Mouse (Mus musculus): ENCODE results near the gene Rgs6.

Gene Rgs6

GRCm38 (mm10) chr12:82973771-82974170, 385.7 kb downstream of the Rgs6 start:
- DNase-seq (ENCODE audit: low spot score) = no peak

DNA sequence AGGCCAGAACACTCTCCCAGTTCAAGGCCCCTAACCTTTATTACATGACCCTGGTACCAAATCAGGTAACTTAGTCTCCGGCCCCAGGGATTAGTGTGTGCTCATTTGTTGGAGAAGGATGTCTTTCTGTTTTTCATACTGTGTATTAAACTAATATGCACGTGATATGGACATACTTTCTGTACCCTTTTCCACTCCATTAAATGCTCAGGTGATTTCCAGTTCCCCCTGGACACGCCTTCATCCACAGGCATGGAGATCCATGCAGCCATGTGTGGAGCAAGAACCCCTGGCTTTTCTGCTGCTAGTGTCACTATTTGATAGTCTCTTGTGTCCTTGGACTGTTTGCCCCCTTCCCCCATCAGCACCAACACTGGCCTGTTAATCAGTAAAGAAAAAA, 390.2 kb downstream of the Rgs6 start:
- DNase-seq (ENCODE audit: low spot score) = no peak

DNA sequence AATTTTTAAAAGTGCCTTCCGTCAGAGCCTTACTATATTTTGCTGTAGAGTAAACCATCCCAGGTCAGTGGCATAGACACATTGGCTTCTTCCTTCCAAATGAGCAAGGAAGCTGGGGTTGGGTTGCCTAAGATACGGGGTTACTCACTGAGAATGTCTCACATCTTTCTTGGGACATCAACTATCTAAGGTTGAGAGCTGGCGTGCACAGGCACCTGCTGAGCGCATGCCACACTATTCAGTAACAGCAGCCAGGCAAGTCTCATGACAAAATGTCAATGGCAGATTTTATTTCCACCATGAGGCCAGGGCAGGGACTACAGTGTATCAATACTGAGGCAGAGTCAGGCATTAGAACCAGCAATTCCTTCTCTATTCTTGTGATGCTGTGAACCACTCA, 394.6 kb downstream of the Rgs6 start:
- no peak for DNase-seq (ENCODE audit: low spot score)

DNA sequence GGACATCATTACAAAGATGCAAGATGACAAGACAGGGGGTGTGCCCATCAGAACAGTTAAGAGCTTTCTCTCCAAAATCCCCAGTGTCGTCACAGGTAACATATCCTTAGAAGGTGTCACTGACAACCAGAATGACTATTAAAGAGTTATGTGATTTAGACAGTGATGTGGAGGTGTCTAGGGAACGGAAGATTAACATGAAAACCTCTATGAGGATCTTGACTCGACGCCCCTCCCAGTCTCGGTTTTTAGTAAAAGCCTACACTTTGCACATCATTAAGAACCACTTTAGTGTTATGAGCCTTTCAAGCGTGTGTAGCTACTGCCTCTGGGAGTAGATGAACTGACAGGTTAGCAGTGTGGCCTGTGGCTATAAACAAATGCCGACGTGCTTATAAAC, 397.2 kb downstream of the Rgs6 start:
- no peak for DNase-seq (ENCODE audit: low spot score)

GRCm38 (mm10) chr12:82987661-82988060, 399.6 kb downstream of the Rgs6 start:
- no peak for DNase-seq (ENCODE audit: low spot score)

DNA sequence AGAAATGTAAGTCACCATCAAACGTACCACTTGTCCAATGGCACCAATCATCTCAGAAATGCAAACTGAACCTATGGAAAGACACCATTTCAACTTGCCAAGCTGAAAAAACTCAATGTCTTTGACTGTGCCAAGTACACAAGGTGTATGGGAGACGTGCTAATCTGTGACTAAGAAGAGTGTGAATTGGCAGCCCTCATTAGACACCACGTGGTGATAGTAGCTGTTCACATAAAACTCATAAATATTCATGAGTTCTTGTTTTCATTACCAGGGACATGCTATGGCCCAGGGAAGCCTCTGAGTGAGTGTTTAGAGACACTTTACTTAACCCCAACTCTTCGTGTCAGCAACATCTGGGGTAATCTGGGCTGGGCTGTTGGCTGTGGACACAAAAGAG, 405.8 kb downstream of the Rgs6 start:
- DNase-seq (ENCODE audit: low spot score) = no peak

DNA sequence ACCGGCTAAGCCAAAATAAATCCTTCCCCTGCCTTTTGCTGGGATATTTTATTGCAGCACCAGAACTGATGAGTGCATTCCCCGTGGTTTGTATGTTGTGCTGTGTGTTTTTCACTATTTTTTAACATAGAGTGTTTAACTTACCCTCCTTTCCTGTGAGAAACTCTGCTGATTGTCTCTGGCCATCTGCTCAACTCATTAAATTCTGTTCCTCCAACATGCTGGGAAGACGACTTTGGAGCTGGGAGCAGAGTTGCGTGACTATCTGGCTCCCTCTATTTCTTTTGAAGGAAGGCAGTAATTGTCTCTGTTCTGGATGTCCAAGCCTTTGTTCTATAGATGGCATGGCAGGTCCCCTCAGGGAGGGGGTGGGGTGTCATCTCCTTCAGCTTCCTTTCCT, 408.7 kb downstream of the Rgs6 start:
- no peak for DNase-seq (ENCODE audit: low spot score)

GRCm38 (mm10) chr12:82998682-82999332, 410.7 kb downstream of the Rgs6 start:
- DNase-seq (ENCODE audit: low spot score) = no peak

GRCm38 (mm10) chr12:82999333-83000032, 411.4 kb downstream of the Rgs6 start:
- DNase-seq (ENCODE audit: low spot score) = no peak

DNA sequence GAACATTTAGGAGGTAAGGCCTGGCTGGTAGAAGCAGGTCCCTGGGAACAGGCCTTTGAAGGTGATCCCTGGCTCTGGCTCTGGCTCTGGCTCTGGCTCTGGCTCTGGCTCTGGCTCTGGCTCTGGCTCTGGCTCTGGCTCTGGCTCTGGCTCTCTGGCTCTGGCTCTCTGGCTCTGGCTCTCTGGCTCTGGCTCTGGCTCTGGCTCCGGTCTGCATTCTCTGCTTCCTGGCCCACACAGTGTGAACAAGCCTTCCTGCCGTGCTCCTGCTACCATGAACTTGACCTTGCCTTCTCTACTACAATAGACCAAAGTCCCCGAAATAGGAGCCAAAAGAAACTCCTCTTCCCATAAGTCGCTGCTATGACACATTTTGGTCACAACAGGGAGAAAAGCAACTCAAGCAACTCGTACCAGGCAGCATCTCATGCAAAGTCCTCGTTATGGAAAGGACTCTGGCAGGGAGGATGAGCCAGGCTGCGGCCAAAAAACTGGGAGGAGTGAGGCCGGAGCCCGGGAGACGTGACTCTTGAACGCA, 412.0 kb downstream of the Rgs6 start:
- DNase-seq (ENCODE audit: low spot score) = no peak

GRCm38 (mm10) chr12:83000957-83001356, 412.9 kb downstream of the Rgs6 start:
- no peak for DNase-seq (ENCODE audit: low spot score)

DNA sequence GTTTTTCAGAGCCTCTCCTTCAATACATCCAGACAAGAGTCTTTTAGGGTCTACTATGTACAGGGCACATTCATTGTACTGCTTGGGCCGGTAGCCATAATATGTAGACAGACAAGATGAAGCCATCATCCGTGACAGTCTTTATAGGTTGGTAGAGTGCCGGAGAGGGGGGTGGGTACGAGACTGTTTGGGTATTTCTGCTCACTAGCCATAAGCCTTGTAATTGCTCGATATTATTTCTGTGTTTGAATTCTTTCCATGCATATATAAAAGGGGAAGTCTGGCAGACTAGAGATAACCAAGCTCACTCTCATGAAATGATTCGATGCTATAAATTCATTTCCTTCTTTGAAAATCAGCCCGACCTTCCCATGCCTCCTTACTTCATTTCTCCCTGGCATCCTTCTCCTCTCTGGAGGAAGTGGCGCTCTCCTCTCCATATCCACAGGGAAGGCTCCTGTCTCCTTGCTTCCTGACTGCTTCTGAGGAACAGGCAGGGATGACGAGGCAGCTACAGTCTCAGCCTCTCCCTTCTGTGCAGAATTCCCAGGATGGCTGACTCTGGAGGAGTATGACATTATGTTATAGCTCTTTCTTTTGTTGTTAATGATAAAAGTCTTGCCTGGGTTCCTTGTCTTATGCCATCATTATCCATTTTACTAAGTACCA, 416.1 kb downstream of the Rgs6 start:
- no peak for DNase-seq (ENCODE audit: low spot score)

DNA sequence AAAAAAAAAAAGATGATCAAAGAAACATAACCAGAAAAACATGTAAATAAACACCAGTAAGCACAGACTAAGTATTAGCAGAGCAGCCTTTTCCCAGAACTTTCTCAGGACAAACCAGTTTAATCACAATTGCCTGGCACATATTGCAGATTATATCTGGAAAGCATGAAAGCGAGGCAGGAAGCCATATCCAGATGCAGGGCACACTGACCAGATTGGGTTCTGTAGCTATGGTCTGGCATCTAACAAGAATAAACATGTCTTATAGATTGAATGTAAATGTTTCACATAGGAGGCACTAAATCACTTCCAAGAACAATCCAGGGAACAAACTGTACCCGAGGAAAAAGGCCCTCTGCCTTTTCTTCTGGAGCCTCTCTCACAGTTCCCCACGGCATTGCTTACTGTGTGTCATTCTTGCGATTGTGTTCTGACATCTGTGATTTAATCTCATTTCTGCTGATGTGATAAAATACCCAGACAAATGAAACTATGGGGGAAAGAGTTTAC, 423.0 kb downstream of the Rgs6 start:
- DNase-seq (ENCODE audit: low spot score) = no peak

DNA sequence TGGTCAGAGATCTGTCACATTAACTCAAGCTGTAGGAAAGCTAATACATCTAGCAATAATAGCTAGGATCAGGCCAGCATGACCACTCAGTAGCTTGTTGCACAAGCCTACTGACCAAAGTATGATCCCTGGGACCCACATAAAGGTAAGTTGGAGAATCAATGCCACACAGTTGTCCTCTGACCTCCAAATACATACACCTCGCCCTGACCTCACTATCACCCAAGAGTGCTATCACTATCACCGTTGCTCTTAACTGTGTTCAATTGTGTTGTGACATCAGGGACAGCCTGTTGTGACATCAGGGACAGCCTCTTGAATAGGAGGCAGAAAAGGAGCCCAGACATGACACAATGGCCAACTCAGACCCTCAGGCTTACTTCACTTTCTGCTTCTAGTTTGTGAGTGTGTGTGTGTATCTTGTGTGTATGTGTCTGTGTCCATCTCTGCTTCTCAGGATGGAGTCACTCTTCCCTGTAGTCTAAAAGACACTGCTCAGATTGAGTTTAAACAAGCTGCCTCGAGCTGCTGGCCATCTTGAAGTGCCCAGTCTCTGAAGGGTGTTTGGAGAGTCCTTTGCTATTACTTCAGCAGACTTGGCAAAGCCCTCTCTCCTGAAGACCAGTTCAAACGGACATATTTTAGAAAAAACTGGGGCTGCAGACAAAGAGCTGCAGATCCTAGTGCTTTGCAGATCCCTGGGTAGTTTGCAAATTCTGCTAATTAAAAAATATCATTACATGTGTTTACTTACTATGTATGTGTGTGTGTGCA, 426.0 kb downstream of the Rgs6 start:
- no peak for DNase-seq (ENCODE audit: low spot score)

GRCm38 (mm10) chr12:83014848-83015247, 426.8 kb downstream of the Rgs6 start:
- no peak for DNase-seq (ENCODE audit: low spot score)

- no peak for DNase-seq (ENCODE audit: low spot score)
Measured at GRCm38 (mm10) chr12:83015366-83015765, 427.3 kb downstream of the Rgs6 start.

GRCm38 (mm10) chr12:83016486-83016885, 428.4 kb downstream of the Rgs6 start:
- no peak for DNase-seq (ENCODE audit: low spot score)

DNA sequence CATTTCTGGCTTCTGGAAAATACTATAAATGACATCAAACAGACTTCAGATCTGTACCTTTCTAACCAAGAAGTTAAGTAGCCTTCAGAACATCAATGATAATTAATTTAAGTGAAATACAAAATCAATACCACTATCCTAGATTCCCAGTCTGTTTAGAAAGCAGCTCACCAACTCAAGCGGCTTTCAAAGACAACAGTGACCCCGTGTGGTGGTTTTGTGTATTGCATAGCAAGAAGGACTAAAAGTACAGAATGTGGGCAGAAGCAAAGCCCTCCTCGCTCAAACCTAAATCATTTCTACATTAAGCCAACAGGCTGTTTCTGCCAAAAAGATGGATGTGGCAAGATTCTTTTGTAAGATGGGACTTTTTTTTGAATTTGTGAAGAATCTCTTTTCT, 429.9 kb downstream of the Rgs6 start:
- peak; percentile 38 for DNase-seq (ENCODE audit: low spot score)

- DNase-seq (ENCODE audit: low spot score) = no peak
Measured at GRCm38 (mm10) chr12:83026985-83027384, 438.9 kb downstream of the Rgs6 start.

DNA sequence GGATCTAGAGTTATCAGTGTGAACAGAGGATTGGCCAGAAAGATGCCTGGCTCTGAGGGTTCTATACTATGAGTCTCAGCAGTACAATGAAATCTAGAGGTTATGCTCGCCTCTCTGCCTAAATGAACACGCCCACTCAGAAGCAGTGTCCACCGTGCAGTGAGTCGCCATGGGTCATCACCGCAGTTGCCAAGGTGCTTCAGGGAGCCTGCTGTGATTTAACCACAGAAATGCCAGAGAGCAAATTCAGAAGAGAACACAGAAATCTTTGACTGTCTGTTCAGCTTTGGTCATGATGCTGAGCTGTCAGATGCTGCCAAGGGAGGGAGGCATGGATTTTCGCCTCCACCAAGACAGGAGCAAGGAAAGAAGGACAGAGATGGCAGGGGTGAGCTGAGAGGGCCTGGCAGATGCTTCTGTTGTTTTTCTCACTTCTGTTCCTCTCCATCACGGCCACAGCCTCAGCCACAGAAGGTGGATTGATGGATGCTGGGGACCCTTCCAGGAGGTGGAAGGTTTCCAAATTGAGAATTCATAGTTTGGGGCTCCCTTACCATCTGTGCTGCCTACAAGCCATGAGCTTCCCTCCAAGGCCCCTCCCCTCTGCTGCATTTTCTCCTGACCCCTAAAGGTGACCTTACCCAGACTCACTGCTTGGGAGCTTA, 445.2 kb downstream of the Rgs6 start:
- no peak for DNase-seq (ENCODE audit: low spot score)

- no peak for DNase-seq (ENCODE audit: low spot score)
Measured at GRCm38 (mm10) chr12:83034859-83035569, 446.9 kb downstream of the Rgs6 start.
